Mouse (Mus musculus): ENCODE measurements around the gene Clk1.

GRCm38 (mm10) chr1:58403745-58404144 lies 20.1 kb downstream of the Clk1 start:
- no peak for TF ChIP-seq CTCF (IDR thresholded peaks at IDR 0.05; ENCODE audit: low read depth)
- no peak for TF ChIP-seq EP300 (IDR thresholded peaks at IDR 0.05; ENCODE audit: low read depth)
